22 mouse cellular contexts compared by ENCODE assay signal in the genomic region with DNA sequence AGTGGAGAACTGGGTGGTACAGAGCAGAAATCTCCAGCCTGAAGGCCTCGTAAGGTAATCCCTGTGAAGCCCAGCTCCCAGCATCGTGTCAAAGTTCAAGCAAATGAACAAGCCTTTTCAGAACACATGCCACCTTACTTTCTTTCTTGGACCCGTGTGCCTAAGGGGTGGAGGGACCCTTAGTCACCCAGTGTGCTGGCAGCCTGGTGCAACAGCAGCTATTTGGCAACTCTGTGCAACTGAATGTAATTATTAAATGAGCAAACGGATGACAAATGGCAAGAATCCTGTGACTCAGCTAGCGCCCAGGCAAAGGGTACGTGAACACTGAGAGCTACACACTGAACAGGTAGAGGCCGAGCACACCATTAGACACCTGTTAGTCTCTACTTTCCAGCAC.
A peak's percentile ranks its signal among the peaks of the same experiment; 100 is the strongest.
DNase-seq lines count a peak whose midpoint lies in the region; ATAC-seq and TF ChIP-seq lines count a peak whose summit lies in the region.
"Had no signal": no experiment of that assay in that cellular context is flagged by ENCODE, and none has a peak within 500 bp of the region (broad histone marks: within the 10 kb centered on the region; RNA-seq: fewer than 3 reads in every experiment).

No protein-coding gene starts in this region.

- H3K9ac ChIP-seq in kidney, embryonic 14.5 days (ENCODE audit: low read depth, low read length), result no peak overlapping the region
- H3K9ac ChIP-seq: embryonic facial prominence, embryonic 12.5 days; forebrain, embryonic 12.5 days; heart, embryonic 15.5 days; hindbrain, embryonic 13.5 days; limb, embryonic 12.5 days; liver, embryonic 12.5 days had no signal

- no peak overlapping the region for H3K4me3 ChIP-seq in kidney, embryonic 14.5 days (ENCODE audit: low read length)
- H3K4me3 ChIP-seq: embryonic facial prominence, embryonic 12.5 days; forebrain, embryonic 12.5 days; heart, embryonic 15.5 days; hindbrain, embryonic 13.5 days; limb, embryonic 12.5 days; liver, embryonic 12.5 days had no signal

- POLR2A ChIA-PET in Patski (lab: Charles Lee), result no interaction called here

- CTCF ChIA-PET in Patski (lab: Charles Lee), result no interaction called here

- H3K4me1 ChIP-seq in kidney, embryonic 14.5 days (ENCODE audit: control insufficient read depth, insufficient read depth, low read length), result no peaks in the 10 kb centered on the region
- H3K4me1 ChIP-seq: embryonic facial prominence, embryonic 12.5 days; forebrain, embryonic 12.5 days; hindbrain, embryonic 13.5 days; limb, embryonic 12.5 days; liver, embryonic 12.5 days had no signal

- no peak for ATAC-seq in kidney, embryonic 14.5 days (ENCODE audit: low FRiP score, low TSS enrichment)
- ATAC-seq in Patski, result peak; percentile 91
- no peak for ATAC-seq in activated CD4-positive, CD25-positive, alpha-beta regulatory T cell, adult 4 months
- ATAC-seq: inflammation-experienced regulatory T-cells, adult 6 months; liver, embryonic 12.5 days had no signal

- peak; percentile 4 for DNase-seq in kidney, adult 9 months
- peak; percentile 20 for DNase-seq in Patski (ENCODE audit: low read depth, low spot score)
- DNase-seq in brain, adult 2 months (ENCODE audit: low read depth, low spot score), result peak; percentile 39
- DNase-seq in spleen, adult 12 weeks (ENCODE audit: low spot score), result no peak
- no peak for DNase-seq in cerebellum, postnatal 25 days
- DNase-seq: cerebellum, adult 11 months; cerebellum, postnatal 14 days; gastrocnemius, postnatal 25 days; heart, postnatal 36 days; kidney, adult 8-10 months; lung, adult 18-20 months; lung, postnatal 10 days had no signal

- no peak overlapping the region for H3K4me2 ChIP-seq in kidney, embryonic 14.5 days (replicated peaks; ENCODE audit: low read depth, low read length)
- H3K4me2 ChIP-seq: embryonic facial prominence, embryonic 12.5 days; forebrain, embryonic 12.5 days; heart, embryonic 15.5 days; hindbrain, embryonic 13.5 days; limb, embryonic 12.5 days; liver, embryonic 12.5 days; midbrain, embryonic 11.5 days had no signal

- no peaks in the 10 kb centered on the region for H3K27me3 ChIP-seq in kidney, embryonic 14.5 days (ENCODE audit: control insufficient read depth, insufficient read depth, low read length)
- H3K27me3 ChIP-seq in Patski, result no peaks in the 10 kb centered on the region
- H3K27me3 ChIP-seq: embryonic facial prominence, embryonic 12.5 days; forebrain, embryonic 12.5 days; heart, embryonic 15.5 days; hindbrain, embryonic 13.5 days; limb, embryonic 12.5 days; liver, embryonic 12.5 days had no signal

- 90% methylated on average over 7 of the region's 7 CpGs for WGBS in kidney, embryonic 14.5 days

- H3K9me3 ChIP-seq in kidney, embryonic 14.5 days (ENCODE audit: control insufficient read depth, low read length), result no peaks in the 10 kb centered on the region
- H3K9me3 ChIP-seq: embryonic facial prominence, embryonic 12.5 days; forebrain, embryonic 12.5 days; heart, embryonic 15.5 days; hindbrain, embryonic 13.5 days; limb, embryonic 12.5 days; liver, embryonic 12.5 days had no signal

- H3K36me3 ChIP-seq in kidney, embryonic 14.5 days (ENCODE audit: control insufficient read depth, insufficient read depth, low read length), result peaks cover 65% of the 10 kb centered on the region

- in situ Hi-C loops in Patski (cut with MboI; ENCODE audit: low pct_unique_long_range_greater_than_20kb), result no loop called here

- H3K27ac ChIP-seq in kidney, embryonic 14.5 days (ENCODE audit: low read depth, low read length), result no peak overlapping the region
- H3K27ac ChIP-seq: embryonic facial prominence, embryonic 12.5 days; forebrain, embryonic 12.5 days; heart, embryonic 15.5 days; hindbrain, embryonic 13.5 days; limb, embryonic 12.5 days; liver, embryonic 12.5 days had no signal

- TF ChIP-seq CTCF in Patski (IDR thresholded peaks at IDR 0.05), result no peak

Comparison
In these comparisons a context has a peak if more than half of its experiments do, and no peak if none do; other contexts are left out.
1. DNase-seq: peak in kidney, adult 9 months (single experiment), Patski (single experiment) and brain, adult 2 months (single experiment); none in spleen, adult 12 weeks (single experiment) and cerebellum, postnatal 25 days (0 of 2).